Mouse (Mus musculus) lung, postnatal 14 days (tissue): ENCODE results near the gene M1ap.

Experiments used
- DNase-seq: peaks from one replicate; pipeline ENCODE4 v3.0.0; 2021

Gene M1ap

GRCm38 (mm10) chr6:83077630-83078323 lies 131.1 kb downstream of the M1ap start, which contains the start of gene Pcgf1:
TSS of gene Pcgf1 (plus strand) at chr6:83077869.
- DNase-seq: peak; percentile 24

- peak; percentile 100 for DNase-seq
Observed at GRCm38 (mm10) chr6:83078324-83078858, 131.7 kb downstream of the M1ap start.
